Mouse (Mus musculus) midbrain, embryonic 13.5 days (tissue): ENCODE data around the gene Togaram1. TPM values are rescaled to one million over a fixed set of nuclear protein-coding genes. Genes with fewer than 3 reads are reported as not detected.
A peak's percentile ranks its signal among the peaks of the same experiment; 100 is the strongest.

Source experiments
- ATAC-seq: fragments of 200-750 bp; cut with Nextera tagmentation; 2 replicates; pipeline ENCODE4 v1.8.0; 2017; ENCODE audit warnings: mild to moderate bottlenecking, moderate TSS enrichment, moderate library complexity
- H3K27ac ChIP-seq: fragments of 300-500 bp; sonication (generic); 2 replicates; pipeline ENCODE4 v1.5.1; 2015; ENCODE audit warnings: inconsistent platforms, mild to moderate bottlenecking, moderate library complexity
- H3K27me3 ChIP-seq: fragments of 300-500 bp; sonication (generic); 2 replicates; pipeline ENCODE4 v1.6.1; 2015; ENCODE audit warnings: mild to moderate bottlenecking, inconsistent platforms
- H3K36me3 ChIP-seq: fragments of 300-500 bp; sonication (generic); 2 replicates; pipeline ENCODE4 v1.6.1; 2015; ENCODE audit warnings: mild to moderate bottlenecking, inconsistent platforms
- H3K4me1 ChIP-seq: fragments of 300-500 bp; sonication (generic); replicated peaks from 2 replicates; pipeline ENCODE4 v1.6.1; 2015; ENCODE audit warnings: inconsistent platforms
- H3K4me2 ChIP-seq: fragments of 300-500 bp; sonication (generic); replicated peaks from 2 replicates; pipeline ENCODE4 v1.6.1; 2015; ENCODE audit warnings: moderate library complexity, mild to moderate bottlenecking, inconsistent platforms
- H3K4me3 ChIP-seq: fragments of 300-500 bp; sonication (generic); replicated peaks from 2 replicates; pipeline ENCODE4 v1.5.1; 2015; ENCODE audit warnings: mild to moderate bottlenecking, inconsistent platforms
- H3K9ac ChIP-seq: fragments of 300-500 bp; sonication (generic); replicated peaks from 2 replicates; pipeline ENCODE4 v1.6.1; 2015; ENCODE audit warnings: mild to moderate bottlenecking, inconsistent platforms
- H3K9me3 ChIP-seq: fragments of 300-500 bp; sonication (generic); 2 replicates; pipeline ENCODE4 v1.6.1; 2016; ENCODE audit warnings: mild to moderate bottlenecking, inconsistent platforms
- WGBS: fragments of 180-500 bp; shearing (Covaris S2); methylation state at CpG from one replicate; pipeline ENCODE4 v1.1.7; 2015; 5-methylcytosine and 5-hydroxymethylcytosine counted together
- polyA plus RNA-seq: library from polyadenylated mRNA; unstranded; fragments of >200 nt; fragmentation: Nextera tagmentation; extraction: Ambion mirVana; gene quantifications from 2 replicates; pipeline ENCODE4 v1.2.1, GENCODE M21; 2015

The Togaram1 gene
- polyA plus RNA-seq, result 24.7 and 26.9 TPM in 2 replicates

- under 1% methylated on average over 45 of the region's 45 CpGs for WGBS
- H3K4me2 ChIP-seq, result peak within 1 kb of the TSS; percentile 97
- peak within 1 kb of the TSS; percentile 92 for H3K27ac ChIP-seq
- no peaks in the 10 kb centered on the region for H3K27me3 ChIP-seq
- no peaks in the 10 kb centered on the region for H3K9me3 ChIP-seq
- H3K4me3 ChIP-seq, result peak within 1 kb of the TSS; percentile 96
- peaks cover 49% of the 10 kb centered on the region for H3K4me1 ChIP-seq
- peak within 1 kb of the TSS; percentile 85 for H3K9ac ChIP-seq
- no peaks in the 10 kb centered on the region for H3K36me3 ChIP-seq
- ATAC-seq, result peak; percentile 100
These were observed at the start of gene Togaram1, which contains the start of gene Klhl28 for GRCm38 (mm10) chr12:64965124-64966026. Gene Togaram1 (plus strand): TSS chr12:64965804. Gene Klhl28 (minus strand): TSS chr12:64965534.

- Histone ChIP-seq H3K36me3 (peaks cover 9% of the 10 kb centered on the region; the same call in 1 of the 2 replicates), H3K4me3 (no peak overlapping the region), H3K9ac (no peak overlapping the region), H3K4me1 (peaks cover 8% of the 10 kb centered on the region), H3K27ac (no peak overlapping the region), H3K9me3 (no peaks in the 10 kb centered on the region), H3K4me2 (peak overlapping the region; percentile 5; the same call in 1 of the 2 replicates), H3K27me3 (no peaks in the 10 kb centered on the region)
- ATAC-seq, result no peak
These were observed 48.9 kb upstream of the Togaram1 start for GRCm38 (mm10) chr12:64916735-64917134.

GRCm38 (mm10) chr12:64917578-64918471 lies 47.8 kb upstream of the Togaram1 start, which contains the start of gene Gm527:
Gene Gm527 (plus strand): TSS chr12:64917906.
- Histone ChIP-seq H3K4me1 (peaks cover 8% of the 10 kb centered on the region), H3K9ac (peak within 1 kb of the TSS; percentile 86), H3K27ac (peak within 1 kb of the TSS; percentile 79), H3K4me2 (peak within 1 kb of the TSS; percentile 83), H3K36me3 (peaks cover 16% of the 10 kb centered on the region; the same call in 1 of the 2 replicates), H3K9me3 (no peaks in the 10 kb centered on the region), H3K4me3 (peak within 1 kb of the TSS; percentile 79), H3K27me3 (no peaks in the 10 kb centered on the region)
- ATAC-seq, result peak; percentile 100
- WGBS, result under 1% methylated on average over 63 of the region's 93 CpGs

- Histone ChIP-seq H3K4me2 (no peak overlapping the region), H3K27me3 (no peaks in the 10 kb centered on the region), H3K9ac (no peak overlapping the region), H3K36me3 (peaks cover 14% of the 10 kb centered on the region), H3K9me3 (no peaks in the 10 kb centered on the region), H3K4me1 (no peaks in the 10 kb centered on the region), H3K27ac (no peak overlapping the region), H3K4me3 (no peak overlapping the region)
- no peak for ATAC-seq
- WGBS, result 87% methylated on average over 2 of the region's 2 CpGs
These were observed 28.1 kb upstream of the Togaram1 start for GRCm38 (mm10) chr12:64937493-64937892.

GRCm38 (mm10) chr12:64964560-64964959 lies 1.0 kb upstream of the Togaram1 start:
- H3K4me2 ChIP-seq, result peak overlapping the region; percentile 74
- H3K27me3 ChIP-seq, result no peaks in the 10 kb centered on the region
- H3K9me3 ChIP-seq, result no peaks in the 10 kb centered on the region
- H3K4me3 ChIP-seq, result peak overlapping the region; percentile 96
- H3K27ac ChIP-seq, result no peak overlapping the region
- no peaks in the 10 kb centered on the region for H3K36me3 ChIP-seq
- 36% methylated on average over 4 of the region's 4 CpGs for WGBS
- H3K9ac ChIP-seq, result peak overlapping the region; percentile 68
- H3K4me1 ChIP-seq, result peaks cover 41% of the 10 kb centered on the region
- no peak for ATAC-seq

- Histone ChIP-seq H3K36me3 (no peaks in the 10 kb centered on the region), H3K4me2 (peak overlapping the region; percentile 97), H3K9ac (peak overlapping the region; percentile 85), H3K9me3 (no peaks in the 10 kb centered on the region), H3K4me1 (peaks cover 57% of the 10 kb centered on the region), H3K27ac (peak overlapping the region; percentile 92), H3K4me3 (peak overlapping the region; percentile 96), H3K27me3 (no peaks in the 10 kb centered on the region)
- WGBS, result under 1% methylated on average over 44 of the region's 44 CpGs
- ATAC-seq, result no peak
These were observed 562 bp downstream of the Togaram1 start for GRCm38 (mm10) chr12:64966101-64966631.

- peak overlapping the region; percentile 85 for H3K9ac ChIP-seq
- no peaks in the 10 kb centered on the region for H3K36me3 ChIP-seq
- WGBS, result 4% methylated on average over 19 of the region's 19 CpGs
- H3K4me1 ChIP-seq, result peaks cover 64% of the 10 kb centered on the region
- no peak for ATAC-seq
- H3K9me3 ChIP-seq, result no peaks in the 10 kb centered on the region
- peak overlapping the region; percentile 96 for H3K4me3 ChIP-seq
- H3K27ac ChIP-seq, result peak overlapping the region; percentile 92
- H3K27me3 ChIP-seq, result no peaks in the 10 kb centered on the region
- H3K4me2 ChIP-seq, result peak overlapping the region; percentile 97
These were observed 1.2 kb downstream of the Togaram1 start for GRCm38 (mm10) chr12:64966652-64967435.

GRCm38 (mm10) chr12:64967470-64967869 lies 1.9 kb downstream of the Togaram1 start:
- ATAC-seq, result no peak
- Histone ChIP-seq H3K27me3 (no peaks in the 10 kb centered on the region), H3K4me3 (peak overlapping the region; percentile 96), H3K4me2 (peak overlapping the region; percentile 97), H3K9ac (peak overlapping the region; percentile 85), H3K27ac (no peak overlapping the region), H3K4me1 (peaks cover 68% of the 10 kb centered on the region), H3K9me3 (no peaks in the 10 kb centered on the region), H3K36me3 (no peaks in the 10 kb centered on the region)
- WGBS, result 1% methylated on average over 9 of the region's 9 CpGs

- H3K27ac ChIP-seq, result no peak overlapping the region
- peak overlapping the region; percentile 85 for H3K9ac ChIP-seq
- no peak for ATAC-seq
- no peaks in the 10 kb centered on the region for H3K9me3 ChIP-seq
- no peaks in the 10 kb centered on the region for H3K27me3 ChIP-seq
- 5% methylated on average over 2 of the region's 2 CpGs for WGBS
- peak overlapping the region; percentile 97 for H3K4me2 ChIP-seq
- H3K4me3 ChIP-seq, result peak overlapping the region; percentile 96
- H3K36me3 ChIP-seq, result no peaks in the 10 kb centered on the region
- peaks cover 71% of the 10 kb centered on the region for H3K4me1 ChIP-seq
These were observed 2.5 kb downstream of the Togaram1 start for GRCm38 (mm10) chr12:64968067-64968466.

- Histone ChIP-seq H3K27me3 (no peaks in the 10 kb centered on the region), H3K9ac (no peak overlapping the region), H3K4me1 (peaks cover 61% of the 10 kb centered on the region), H3K4me2 (peak overlapping the region; percentile 44), H3K9me3 (no peaks in the 10 kb centered on the region), H3K36me3 (no peaks in the 10 kb centered on the region), H3K27ac (no peak overlapping the region), H3K4me3 (no peak overlapping the region)
- no peak for ATAC-seq
These were observed 5.8 kb downstream of the Togaram1 start for GRCm38 (mm10) chr12:64971399-64971798.

- Histone ChIP-seq H3K27me3 (no peaks in the 10 kb centered on the region), H3K4me3 (no peak overlapping the region), H3K9me3 (no peaks in the 10 kb centered on the region), H3K4me1 (peaks cover 56% of the 10 kb centered on the region), H3K27ac (no peak overlapping the region), H3K4me2 (peak overlapping the region; percentile 31), H3K36me3 (no peaks in the 10 kb centered on the region), H3K9ac (no peak overlapping the region)
- no peak for ATAC-seq
- 83% methylated on average over 6 of the region's 6 CpGs for WGBS
These were observed 6.5 kb downstream of the Togaram1 start for GRCm38 (mm10) chr12:64972063-64972462.
